Mouse (Mus musculus) cortical plate, adult 2 months (tissue): ENCODE data around the gene Crnn. TPM values are rescaled to one million over a fixed set of nuclear protein-coding genes. Genes with fewer than 3 reads are reported as not detected.

ENCODE experiments used
- H3K27ac ChIP-seq: fragments of 200-500 bp; 2 replicates; pipeline ENCODE4 v1.5.1; 2012; ENCODE audit warnings: low read length, control low read depth, inconsistent platforms; ENCODE audit not compliant: insufficient read depth
- H3K4me1 ChIP-seq: fragments of 200-500 bp; 2 replicates; pipeline ENCODE4 v1.6.1; 2011; ENCODE audit warnings: low read length; ENCODE audit not compliant: control insufficient read depth, insufficient read depth
- H3K4me3 ChIP-seq: fragments of 200-500 bp; 2 replicates; pipeline ENCODE4 v1.5.1; 2011; ENCODE audit warnings: mild to moderate bottlenecking, low read length, control low read depth; ENCODE audit not compliant: insufficient read depth
- CTCF ChIP-seq: fragments of 200-500 bp; IDR thresholded peaks from 2 replicates; pipeline ENCODE4 v1.5.1; 2011; ENCODE audit warnings: mild to moderate bottlenecking, control low read depth, low read length; ENCODE audit not compliant: insufficient read depth; ENCODE audit errors: extremely low read depth
- POLR2A ChIP-seq: fragments of 200-500 bp; IDR thresholded peaks from 2 replicates; pipeline ENCODE4 v1.6.1; 2011; ENCODE audit warnings: mild to moderate bottlenecking, low read length, control low read depth; ENCODE audit not compliant: insufficient read depth; ENCODE audit errors: extremely low read depth
- polyA plus RNA-seq: library from polyadenylated mRNA; depleted of rRNA; stranded (reverse); fragments of >200 nt; gene quantifications from 2 replicates; pipeline ENCODE4 v1.2.3, GENCODE M21; 2012; rRNA removed

Gene Crnn
- not detected in 2 replicates for polyA plus RNA-seq

DNA sequence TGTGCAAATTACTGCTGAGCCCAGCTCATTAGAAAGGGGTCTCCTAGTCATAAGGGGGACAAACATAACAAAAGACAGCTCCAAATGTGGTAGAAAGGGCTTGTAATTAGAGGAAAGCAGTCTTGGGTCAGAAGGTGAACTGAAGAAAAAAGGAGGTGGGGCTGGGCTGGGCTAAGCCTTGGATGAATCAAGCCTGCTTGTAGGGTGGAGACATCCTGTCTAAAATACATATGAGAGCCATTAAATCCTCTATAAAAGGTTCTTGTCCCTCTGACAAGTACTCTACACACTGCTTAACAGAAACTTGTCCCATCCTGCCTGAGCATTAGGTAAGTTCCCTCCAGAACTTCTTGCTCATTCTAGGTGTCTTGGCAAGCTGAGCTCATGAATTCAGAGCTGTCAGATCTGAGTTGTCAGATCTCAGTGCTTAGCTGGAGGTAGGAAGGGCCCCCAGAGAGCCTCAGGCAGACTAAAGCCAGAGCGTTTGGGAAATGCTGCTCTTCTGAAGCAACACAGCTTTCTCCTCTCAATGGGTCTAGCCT, at the start of gene Crnn:
TSS of gene Crnn (plus strand) at position 278 of the 542 bp plus-strand sequence.
- TF ChIP-seq CTCF = no peak
- no peak for TF ChIP-seq POLR2A
- Histone ChIP-seq H3K27ac (no peak within 1 kb of the TSS), H3K4me1 (no peaks in the 10 kb centered on the region), H3K4me3 (no peak within 1 kb of the TSS)

DNA sequence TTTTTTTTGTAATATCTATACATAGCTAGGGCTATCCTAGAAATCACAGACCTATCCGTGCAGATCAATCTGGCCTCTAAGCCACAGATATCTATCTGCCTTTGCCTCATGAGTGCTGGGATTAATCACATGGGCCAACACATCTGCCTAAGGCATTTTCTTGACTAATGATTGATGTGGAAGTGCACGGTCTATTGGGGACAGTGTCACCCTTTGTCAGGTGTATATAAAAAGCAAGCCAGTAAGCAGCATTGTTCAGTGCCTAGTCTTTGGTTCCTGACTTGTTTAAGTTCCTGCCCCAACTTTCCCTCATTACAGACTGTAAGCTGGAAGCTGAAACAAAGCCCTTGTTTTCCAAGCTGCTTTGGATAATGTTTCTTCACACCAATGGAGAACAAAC, 48.1 kb upstream of the Crnn start:
- Histone ChIP-seq H3K4me1 (no peaks in the 10 kb centered on the region; the same call in 1 of the 2 replicates), H3K27ac (no peak overlapping the region), H3K4me3 (no peak overlapping the region)
- TF ChIP-seq POLR2A (no peak), CTCF (no peak)

DNA sequence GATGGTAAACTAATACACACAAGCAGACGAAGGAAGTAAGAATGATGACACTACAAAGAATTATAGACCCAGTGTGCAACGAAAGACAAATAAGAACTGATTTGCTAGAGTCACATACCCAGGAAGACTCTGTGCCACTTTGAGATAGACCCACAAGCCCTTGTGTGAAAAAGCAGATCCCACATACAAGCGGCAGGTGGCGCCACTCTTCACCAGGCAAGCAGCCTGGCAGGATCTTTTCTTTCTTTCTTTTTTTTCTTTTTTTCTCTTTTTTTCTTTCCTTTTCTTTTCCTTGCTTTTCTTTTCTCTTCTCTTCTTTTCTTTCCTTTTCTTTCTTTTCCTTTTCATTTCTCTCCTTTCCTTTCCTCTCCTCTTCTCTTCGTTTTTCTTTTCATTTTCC, 32.9 kb upstream of the Crnn start:
- Histone ChIP-seq H3K4me3 (no peak overlapping the region), H3K4me1 (no peaks in the 10 kb centered on the region), H3K27ac (no peak overlapping the region)
- TF ChIP-seq POLR2A (no peak), CTCF (peak; percentile 27; the same call in 1 of the 2 replicates)

GRCm38 (mm10) chr3:93114481-93114880, 30.1 kb upstream of the Crnn start:
- no peak overlapping the region for H3K4me3 ChIP-seq
- TF ChIP-seq CTCF = peak; percentile 70
- no peak for TF ChIP-seq POLR2A
- no peaks in the 10 kb centered on the region for H3K4me1 ChIP-seq
- H3K27ac ChIP-seq = no peak overlapping the region

DNA sequence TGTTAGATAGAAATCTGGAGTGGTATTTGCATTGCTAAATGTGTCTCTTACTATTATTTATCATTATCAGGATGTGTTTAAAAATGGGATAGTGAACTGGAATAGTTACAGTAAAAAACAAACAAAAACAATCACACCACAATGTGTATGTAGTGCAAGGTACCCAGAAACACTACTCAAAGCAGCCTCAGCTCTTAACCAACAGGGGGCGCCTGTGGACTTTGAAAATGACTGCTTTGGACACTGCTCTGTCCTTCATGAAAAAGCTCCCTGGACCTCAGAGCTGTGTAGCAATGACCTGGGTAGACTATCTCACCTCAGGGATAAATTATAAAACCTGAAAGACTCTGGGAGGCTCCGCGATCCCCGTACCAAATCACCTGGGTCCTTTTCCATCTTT, 25.5 kb upstream of the Crnn start:
- Histone ChIP-seq H3K4me3 (no peak overlapping the region), H3K27ac (no peak overlapping the region)
- TF ChIP-seq CTCF = no peak
- no peak for TF ChIP-seq POLR2A

GRCm38 (mm10) chr3:93128052-93128451, 16.5 kb upstream of the Crnn start:
- H3K4me1 ChIP-seq = no peaks in the 10 kb centered on the region
- TF ChIP-seq CTCF (no peak), POLR2A (no peak)
- no peak overlapping the region for H3K4me3 ChIP-seq
- no peak overlapping the region for H3K27ac ChIP-seq

More for the DNA sequence above, 25.5 kb upstream of the Crnn start:
- H3K4me1 ChIP-seq = no peaks in the 10 kb centered on the region

GRCm38 (mm10) chr3:93129076-93129475, 15.5 kb upstream of the Crnn start:
- TF ChIP-seq CTCF (no peak), POLR2A (no peak)
- Histone ChIP-seq H3K4me3 (no peak overlapping the region), H3K27ac (no peak overlapping the region), H3K4me1 (no peaks in the 10 kb centered on the region)

GRCm38 (mm10) chr3:93130460-93130859, 14.1 kb upstream of the Crnn start:
- no peak for TF ChIP-seq POLR2A
- TF ChIP-seq CTCF = peak; percentile 79
- Histone ChIP-seq H3K4me1 (no peaks in the 10 kb centered on the region), H3K27ac (no peak overlapping the region), H3K4me3 (no peak overlapping the region)

DNA sequence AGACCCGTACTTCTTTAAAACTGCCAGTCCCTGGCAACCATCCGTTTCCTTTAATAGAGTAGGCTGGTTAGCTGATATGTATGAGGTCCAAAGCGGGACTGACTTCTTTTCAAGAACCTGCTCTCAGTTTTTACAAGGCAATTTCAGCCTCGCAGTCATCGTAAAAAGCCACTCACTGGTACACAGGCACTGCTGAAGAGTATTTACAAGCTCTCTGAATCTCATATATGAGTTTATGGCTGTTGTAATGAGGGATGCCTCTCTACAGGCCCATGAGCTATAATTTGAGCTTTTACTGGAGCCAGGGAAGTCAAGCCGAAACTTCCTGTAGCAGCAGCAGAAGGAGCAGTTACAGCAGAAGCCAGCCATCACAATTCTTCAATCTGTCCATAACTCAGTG, 17.9 kb downstream of the Crnn start:
- Histone ChIP-seq H3K4me1 (no peaks in the 10 kb centered on the region), H3K27ac (no peak overlapping the region), H3K4me3 (no peak overlapping the region)
- TF ChIP-seq CTCF (no peak), POLR2A (no peak)

GRCm38 (mm10) chr3:93162996-93163592, 18.5 kb downstream of the Crnn start:
- TF ChIP-seq POLR2A (no peak), CTCF (no peak)
- H3K27ac ChIP-seq = no peak overlapping the region
- H3K4me1 ChIP-seq = no peaks in the 10 kb centered on the region
- no peak overlapping the region for H3K4me3 ChIP-seq

DNA sequence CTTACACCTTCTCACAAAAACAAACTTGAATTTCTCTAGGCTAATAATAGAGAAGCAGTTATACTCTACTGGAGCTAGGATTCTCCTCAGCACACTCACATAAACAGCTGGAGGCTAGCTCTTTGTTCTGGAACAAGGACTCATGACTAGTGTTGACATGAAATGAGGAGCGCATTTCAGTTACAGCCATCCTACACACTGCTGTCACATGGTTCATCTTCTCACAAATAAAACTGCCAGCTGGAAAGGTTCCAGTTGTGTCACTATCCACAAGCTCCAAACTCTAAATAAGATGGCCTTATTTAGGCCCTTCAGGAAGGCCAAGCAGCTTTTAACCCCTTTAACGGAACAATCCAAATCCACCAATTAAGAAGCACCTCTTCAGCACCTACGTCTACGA, 36.3 kb downstream of the Crnn start:
- H3K4me3 ChIP-seq = no peak overlapping the region
- H3K4me1 ChIP-seq = no peaks in the 10 kb centered on the region
- TF ChIP-seq CTCF (no peak), POLR2A (no peak)
- H3K27ac ChIP-seq = no peak overlapping the region

- Histone ChIP-seq H3K27ac (no peak within 1 kb of the TSS), H3K4me3 (no peak within 1 kb of the TSS), H3K4me1 (no peaks in the 10 kb centered on the region)
- TF ChIP-seq CTCF (no peak), POLR2A (no peak)
These were observed 52.4 kb downstream of the Crnn start, which contains the start of gene Flg2 for GRCm38 (mm10) chr3:93196978-93197377. TSS of gene Flg2 (plus strand) at chr3:93197278.

Other genes starting within 250 kb of the Crnn start
- gene Lce3a, start 218.6 kb upstream of the Crnn start, polyA plus RNA-seq = not detected in 2 replicates
- gene Lce3b, start 211.8 kb upstream of the Crnn start, polyA plus RNA-seq = not detected in 2 replicates
- not detected in 2 replicates for gene Lce3c, start 200.3 kb upstream of the Crnn start, polyA plus RNA-seq
- gene Lce3d, start 187.4 kb upstream of the Crnn start, polyA plus RNA-seq = not detected in 2 replicates
- not detected in 2 replicates for gene Lce3e, start 177.7 kb upstream of the Crnn start, polyA plus RNA-seq
- not detected in 2 replicates for gene Lce3f, start 152.6 kb upstream of the Crnn start, polyA plus RNA-seq
- gene Crct1, start 129.1 kb upstream of the Crnn start, polyA plus RNA-seq = 0.21 and 0.27 TPM in 2 replicates
- gene Lce1m, start 125.7 kb upstream of the Crnn start, polyA plus RNA-seq = not detected in 2 replicates
- not detected in 2 replicates for gene Gm4858, start 76.0 kb upstream of the Crnn start, polyA plus RNA-seq
- gene Flg2, start 52.5 kb downstream of the Crnn start, polyA plus RNA-seq = not detected in 2 replicates
- not detected in 2 replicates for gene Flg, start 128.7 kb downstream of the Crnn start, polyA plus RNA-seq
- 0.02 TPM in 2 replicates for gene Hrnr, start 175.0 kb downstream of the Crnn start, polyA plus RNA-seq
- gene Rptn, start 248.9 kb downstream of the Crnn start, polyA plus RNA-seq = not detected in 2 replicates